Comparison of ENCODE assay signal across 10 mouse cellular contexts in the genomic region with DNA sequence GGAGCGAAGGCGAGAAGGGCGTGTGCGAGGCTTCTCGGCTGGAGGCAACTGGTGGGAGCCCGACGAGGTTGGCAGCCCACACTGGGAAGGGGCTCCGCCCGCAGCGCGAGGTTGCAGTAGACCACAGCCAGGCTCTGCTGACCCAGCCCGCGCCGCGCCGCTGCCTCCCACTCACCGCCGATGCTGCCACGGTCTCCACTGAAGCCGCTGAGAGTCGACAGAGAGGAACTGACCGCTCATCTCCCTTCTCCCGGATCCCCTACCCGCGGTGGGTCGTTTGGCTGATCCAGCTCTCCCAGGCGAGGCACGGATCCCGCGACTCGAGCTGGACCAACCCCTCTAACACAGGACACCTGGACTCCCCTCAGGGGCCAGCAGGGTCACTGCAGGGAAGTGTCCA. TPM values are rescaled to one million over a fixed set of nuclear protein-coding genes. Genes with fewer than 3 reads are reported as not detected.
DNase-seq lines count a peak whose midpoint lies in the region; ATAC-seq and TF ChIP-seq lines count a peak whose summit lies in the region.
"Had no signal": no experiment of that assay in that cellular context is flagged by ENCODE, and none has a peak within 500 bp of the region (broad histone marks: within the 10 kb centered on the region; RNA-seq: fewer than 3 reads in every experiment).

A gene (plus strand): TSS at position 113 of the 400 bp plus-strand sequence.

- H3K27me3 ChIP-seq in heart, embryonic 11.5 days (ENCODE audit: control insufficient read depth, insufficient read depth, low read length) = peaks cover 54% of the 10 kb centered on the region
- H3K27me3 ChIP-seq in heart, adult 2 months (ENCODE audit: control insufficient read depth, insufficient read depth, low read length) = peaks cover 7% of the 10 kb centered on the region
- H3K27me3 ChIP-seq in hindbrain, embryonic 11.5 days (ENCODE audit: control insufficient read depth, insufficient read depth, low read length) = peaks cover 10% of the 10 kb centered on the region; the same call in 1 of the 2 replicates
- H3K27me3 ChIP-seq in midbrain, embryonic 10.5 days (ENCODE audit: low read depth, poor library complexity, severe bottlenecking) = peaks cover 75% of the 10 kb centered on the region

- H3K79me2 ChIP-seq in heart, adult 2 months (replicated peaks; ENCODE audit: control insufficient read depth, insufficient read depth, low read length) = no peaks in the 10 kb centered on the region

- WGBS in heart, embryonic 11.5 days (ENCODE audit: insufficient replicate concordance) = under 1% methylated on average over 31 of the region's 31 CpGs
- 2% methylated on average over 31 of the region's 31 CpGs for WGBS in heart, adult 2 months
- 1% methylated on average over 31 of the region's 31 CpGs for WGBS in hindbrain, embryonic 11.5 days
- 1% methylated on average over 31 of the region's 31 CpGs for WGBS in midbrain, embryonic 10.5 days

- no peak for DNase-seq in heart, adult 2 months
- DNase-seq in MN1 (ENCODE audit: low spot score) = peak; percentile 21
- peak; percentile 43 for DNase-seq in hindbrain, embryonic 11.5 days (ENCODE audit: low spot score)
- DNase-seq in midbrain, embryonic 10.5 days (ENCODE audit: low spot score) = peak; percentile 43
- DNase-seq in spleen, adult 18-20 months = no peak
- DNase-seq in thymus, postnatal 36 days = no peak
- DNase-seq in gastrocnemius, adult 18-20 months (ENCODE audit: low spot score) = no peak
- DNase-seq: kidney, adult 11 months had no signal

- ATAC-seq in heart, embryonic 11.5 days (replicated peaks; ENCODE audit: insufficient number of reproducible peaks, low FRiP score, low TSS enrichment) = no peak
- ATAC-seq in hindbrain, embryonic 11.5 days (ENCODE audit: low FRiP score) = peak; percentile 26

- H3K4me2 ChIP-seq in heart, embryonic 11.5 days = peak within 1 kb of the TSS; percentile 66
- H3K4me2 ChIP-seq in hindbrain, embryonic 11.5 days (replicated peaks; ENCODE audit: low read depth, low read length) = peak within 1 kb of the TSS; percentile 48

- TF ChIP-seq POLR2A in heart, adult 2 months (IDR thresholded peaks at IDR 0.05; ENCODE audit: insufficient read depth, low read depth, low read length) = no peak

- no peak within 1 kb of the TSS for H3K9ac ChIP-seq in heart, embryonic 11.5 days (ENCODE audit: low read depth, low read length)
- H3K9ac ChIP-seq in heart, adult 2 months (ENCODE audit: low read depth, low read length) = no peak within 1 kb of the TSS
- no peak within 1 kb of the TSS for H3K9ac ChIP-seq in hindbrain, embryonic 11.5 days (ENCODE audit: low read depth, low read length)

- H3K4me1 ChIP-seq in heart, embryonic 11.5 days (ENCODE audit: control insufficient read depth, insufficient read depth, low read length) = peaks cover 4% of the 10 kb centered on the region; the same call in 1 of the 2 replicates
- H3K4me1 ChIP-seq in heart, adult 2 months (ENCODE audit: control insufficient read depth, insufficient read depth, low read length) = peaks cover 2% of the 10 kb centered on the region
- no peaks in the 10 kb centered on the region for H3K4me1 ChIP-seq in hindbrain, embryonic 11.5 days (replicated peaks; ENCODE audit: control insufficient read depth, insufficient read depth, low read length)
- H3K4me1 ChIP-seq in midbrain, embryonic 10.5 days = peaks cover 19% of the 10 kb centered on the region

- peak within 1 kb of the TSS; percentile 38 for H3K4me3 ChIP-seq in heart, embryonic 11.5 days (ENCODE audit: low read depth, low read length)
- H3K4me3 ChIP-seq in heart, adult 2 months = no peak within 1 kb of the TSS
- peak within 1 kb of the TSS; percentile 15 for H3K4me3 ChIP-seq in hindbrain, embryonic 11.5 days (ENCODE audit: low read depth, low read length)
- peak within 1 kb of the TSS; percentile 55 for H3K4me3 ChIP-seq in midbrain, embryonic 10.5 days

- TF ChIP-seq EP300 in heart, adult 2 months (IDR thresholded peaks at IDR 0.05; ENCODE audit: insufficient read depth, low read depth, low read length) = no peak

- TF ChIP-seq CTCF in heart, adult 2 months (IDR thresholded peaks at IDR 0.05) = no peak

- no peaks in the 10 kb centered on the region for H3K9me3 ChIP-seq in heart, embryonic 11.5 days (replicated peaks; ENCODE audit: control insufficient read depth, low read length)
- no peaks in the 10 kb centered on the region for H3K9me3 ChIP-seq in hindbrain, embryonic 11.5 days (ENCODE audit: control insufficient read depth, low read length)
- no peaks in the 10 kb centered on the region for H3K9me3 ChIP-seq in midbrain, embryonic 10.5 days (replicated peaks)

- intact Hi-C loops in heart, adult 2 months (cut with DNase I) = no loop called here

- H3K27ac ChIP-seq in heart, embryonic 11.5 days (ENCODE audit: low read depth, low read length) = no peak within 1 kb of the TSS
- H3K27ac ChIP-seq in heart, adult 2 months = no peak within 1 kb of the TSS
- no peak within 1 kb of the TSS for H3K27ac ChIP-seq in hindbrain, embryonic 11.5 days (ENCODE audit: low read depth, low read length)
- peak within 1 kb of the TSS; percentile 68 for H3K27ac ChIP-seq in midbrain, embryonic 10.5 days (replicated peaks)

- H3K36me3 ChIP-seq in heart, embryonic 11.5 days (ENCODE audit: control insufficient read depth, insufficient read depth, low read length) = no peaks in the 10 kb centered on the region
- no peaks in the 10 kb centered on the region for H3K36me3 ChIP-seq in heart, adult 2 months (ENCODE audit: control insufficient read depth, insufficient read depth, low read length)
- H3K36me3 ChIP-seq in hindbrain, embryonic 11.5 days (ENCODE audit: control insufficient read depth, insufficient read depth, low read length) = no peaks in the 10 kb centered on the region
- H3K36me3 ChIP-seq in midbrain, embryonic 10.5 days = no peaks in the 10 kb centered on the region

RNA-seq across cellular contexts. Expression of the gene that starts here (rescaled TPM):
- not detected in 2 replicates for polyA plus RNA-seq in heart, embryonic 11.5 days (2014; fragmentation: Nextera tagmentation; extraction: Ambion mirVana)
- total RNA-seq in heart, adult 2 months (2021) = not detected
- not detected in 2 replicates for polyA plus RNA-seq in heart, adult 2 months (2012; rRNA removed)
- not detected in 2 replicates for polyA plus RNA-seq in hindbrain, embryonic 11.5 days (2014; fragmentation: Nextera tagmentation; extraction: Ambion mirVana)
- 0.21 and 0.30 TPM in 2 replicates for polyA plus RNA-seq in midbrain, embryonic 10.5 days (2016; fragmentation: Nextera tagmentation; extraction: Ambion mirVana)
- not detected for total RNA-seq in gastrocnemius, adult 18-20 months (2021)
- polyA plus RNA-seq: C2C12 had no signal

Comparison
In these comparisons a context has a peak if more than half of its experiments do, and no peak if none do; other contexts are left out.
1. Peak in DNase-seq, ATAC-seq, H3K4me3 ChIP-seq and H3K4me2 ChIP-seq in hindbrain, embryonic 11.5 days; RNA of the gene not detected or under 1 TPM.
2. Peak in DNase-seq, H3K4me3 ChIP-seq and H3K27ac ChIP-seq in midbrain, embryonic 10.5 days; RNA of the gene not detected or under 1 TPM.